Mouse (Mus musculus) ES-Bruce4 (cell line): ENCODE data around the gene Lat2. TPM values are rescaled to one million over a fixed set of nuclear protein-coding genes. Genes with fewer than 3 reads are reported as not detected.

ENCODE experiments used
- H3K27ac ChIP-seq: 2 replicates; pipeline ENCODE4 v1.5.1; 2012; ENCODE audit warnings: low read length, inconsistent platforms; ENCODE audit not compliant: insufficient read depth
- H3K27me3 ChIP-seq: 2 replicates; pipeline ENCODE4 v1.6.1; 2012; ENCODE audit warnings: mild to moderate bottlenecking, low read length, inconsistent platforms; ENCODE audit not compliant: control insufficient read depth, poor library complexity, insufficient read depth, severe bottlenecking
- H3K36me3 ChIP-seq: 2 replicates; pipeline ENCODE4 v1.6.1; 2012; ENCODE audit warnings: inconsistent platforms, mild to moderate bottlenecking, low read length, moderate library complexity; ENCODE audit not compliant: control insufficient read depth, poor library complexity, insufficient read depth, severe bottlenecking
- H3K4me1 ChIP-seq: one replicate; pipeline ENCODE4 v1.8.1; 2011; ENCODE audit warnings: low read length; ENCODE audit not compliant: control insufficient read depth, insufficient read depth
- H3K4me3 ChIP-seq: 2 replicates; pipeline ENCODE4 v1.5.1; 2011; ENCODE audit warnings: low read depth, mild to moderate bottlenecking, low read length
- H3K9ac ChIP-seq: 2 replicates; pipeline ENCODE4 v1.6.1; 2012; ENCODE audit warnings: low read depth, mild to moderate bottlenecking, inconsistent platforms; ENCODE audit not compliant: poor library complexity, severe bottlenecking
- H3K9me3 ChIP-seq: replicated peaks from 2 replicates; pipeline ENCODE4 v1.6.1; 2012; ENCODE audit warnings: mild to moderate bottlenecking, low read length, inconsistent platforms; ENCODE audit not compliant: control insufficient read depth, poor library complexity, insufficient read depth, severe bottlenecking
- CTCF ChIP-seq: IDR thresholded peaks from one replicate; pipeline ENCODE4 v1.8.1; 2011; ENCODE audit warnings: low read depth, low read length
- EP300 ChIP-seq: IDR thresholded peaks from 2 replicates; pipeline ENCODE4 v1.6.1; 2011; ENCODE audit warnings: low read depth, low read length; ENCODE audit not compliant: insufficient read depth
- POLR2A ChIP-seq: IDR thresholded peaks from one replicate; pipeline ENCODE4 v1.8.1; 2011; ENCODE audit warnings: low read length; ENCODE audit not compliant: insufficient read depth
- polyA plus RNA-seq: library from polyadenylated mRNA; stranded (reverse); fragments of >200 nt; gene quantifications from 2 replicates; pipeline ENCODE4 v1.2.4, GENCODE M21; 2011; ENCODE audit warnings: low read depth; ENCODE audit not compliant: missing spikeins, insufficient read depth, insufficient read length

Lat2 gene
- polyA plus RNA-seq, 1 experiment, result 2.2 TPM

GRCm38 (mm10) chr5:134552110-134552972, 62.5 kb downstream of the Lat2 start, which contains the start of gene Clip2:
TSS of gene Clip2 (minus strand) at chr5:134552434.
- Histone ChIP-seq H3K4me3 (peak within 1 kb of the TSS; percentile 79), H3K36me3 (no peaks in the 10 kb centered on the region), H3K27ac (no peak within 1 kb of the TSS), H3K9ac (peak within 1 kb of the TSS; percentile 67), H3K4me1 (no peaks in the 10 kb centered on the region), H3K9me3 (no peaks in the 10 kb centered on the region), H3K27me3 (no peaks in the 10 kb centered on the region)
- no peak for TF ChIP-seq EP300
- no peak for TF ChIP-seq POLR2A
- TF ChIP-seq CTCF, result no peak

GRCm38 (mm10) chr5:134551233-134552109, 63.4 kb downstream of the Lat2 start:
- H3K36me3 ChIP-seq, result no peaks in the 10 kb centered on the region
- H3K4me3 ChIP-seq, result peak overlapping the region; percentile 79
- no peaks in the 10 kb centered on the region for H3K27me3 ChIP-seq
- no peaks in the 10 kb centered on the region for H3K4me1 ChIP-seq
- no peak for TF ChIP-seq POLR2A
- TF ChIP-seq EP300, result no peak
- no peak for TF ChIP-seq CTCF
- no peaks in the 10 kb centered on the region for H3K9me3 ChIP-seq
- peak overlapping the region; percentile 67 for H3K9ac ChIP-seq
- H3K27ac ChIP-seq, result no peak overlapping the region

- Histone ChIP-seq H3K36me3 (no peaks in the 10 kb centered on the region), H3K9me3 (no peaks in the 10 kb centered on the region), H3K9ac (peak overlapping the region; percentile 67), H3K4me1 (no peaks in the 10 kb centered on the region), H3K27ac (no peak overlapping the region), H3K27me3 (no peaks in the 10 kb centered on the region), H3K4me3 (peak overlapping the region; percentile 79)
- TF ChIP-seq EP300, result no peak
- TF ChIP-seq POLR2A, result no peak
- no peak for TF ChIP-seq CTCF
Observed at GRCm38 (mm10) chr5:134550836-134551232, 64.0 kb downstream of the Lat2 start.

Other genes with a start within 250 kb of the Lat2 start
- gene Gtf2ird1, start 158.3 kb downstream of the Lat2 start, polyA plus RNA-seq, result 91.5 and 94.2 TPM in 2 replicates
- gene Clip2, start 62.6 kb downstream of the Lat2 start, polyA plus RNA-seq, result 5.4 and 5.6 TPM in 2 replicates
- gene Syna, start 54.9 kb downstream of the Lat2 start, polyA plus RNA-seq, result 0.33 and 0.69 TPM in 2 replicates
- 121 and 122 TPM in 2 replicates for gene Rfc2, start 33.7 kb downstream of the Lat2 start, polyA plus RNA-seq
- 304 and 309 TPM in 2 replicates for gene Eif4h, start 24.5 kb upstream of the Lat2 start, polyA plus RNA-seq
- gene Limk1, start 73.6 kb upstream of the Lat2 start, polyA plus RNA-seq, result 17.9 and 19.1 TPM in 2 replicates
- gene Eln, start 132.3 kb upstream of the Lat2 start, polyA plus RNA-seq, result 1.9 and 2.2 TPM in 2 replicates